Mouse (Mus musculus) lung, embryonic 14.5 days (tissue): ENCODE measurements around the gene Trim5. TPM values are rescaled to one million over a fixed set of nuclear protein-coding genes. Genes with fewer than 3 reads are reported as not detected.
"Not testable (repeated sequence)": the region's sequence is repeated elsewhere in the genome, so short reads cannot be mapped to it uniquely, and the experiment has no call there.

Experiments
- ATAC-seq: fragments of 200-750 bp; cut with Nextera tagmentation; 2 replicates; pipeline ENCODE4 v1.8.0; 2017; ENCODE audit warnings: mild to moderate bottlenecking, moderate TSS enrichment, moderate library complexity; ENCODE audit not compliant: insufficient read depth
- DNase-seq: peaks from one replicate; pipeline ENCODE4 v3.0.0-alpha.2; 2015
- H3K27ac ChIP-seq: fragments of 300-500 bp; sonication (generic); 2 replicates; pipeline ENCODE4 v1.5.1; 2014; ENCODE audit warnings: low read depth, mild to moderate bottlenecking, moderate library complexity
- H3K27me3 ChIP-seq: fragments of 300-500 bp; sonication (generic); 2 replicates; pipeline ENCODE4 v1.6.1; 2014; ENCODE audit warnings: low read length, control low read depth; ENCODE audit not compliant: insufficient read depth
- H3K36me3 ChIP-seq: fragments of 300-500 bp; sonication (generic); 2 replicates; pipeline ENCODE4 v1.6.1; 2014; ENCODE audit warnings: control low read depth; ENCODE audit not compliant: insufficient read depth
- H3K4me1 ChIP-seq: fragments of 300-500 bp; sonication (generic); 2 replicates; pipeline ENCODE4 v1.6.1; 2014; ENCODE audit warnings: antibody characterized with exemption, control low read depth; ENCODE audit not compliant: insufficient read depth
- H3K4me2 ChIP-seq: fragments of 300-500 bp; sonication (generic); 2 replicates; pipeline ENCODE4 v1.6.1; 2014; ENCODE audit warnings: mild to moderate bottlenecking
- H3K4me3 ChIP-seq: fragments of 300-500 bp; sonication (generic); 2 replicates; pipeline ENCODE4 v1.5.1; 2014; ENCODE audit warnings: low read depth, low read length
- H3K9ac ChIP-seq: fragments of 300-500 bp; sonication (generic); 2 replicates; pipeline ENCODE4 v1.6.1; 2014
- H3K9me3 ChIP-seq: fragments of 300-500 bp; sonication (generic); 2 replicates; pipeline ENCODE4 v1.6.1; 2016; ENCODE audit warnings: low read depth, low read length, control low read depth
- CTCF ChIP-seq: IDR thresholded peaks from 2 replicates; pipeline ENCODE4 v1.5.1; 2016; ENCODE audit warnings: antibody characterized with exemption, low read depth
- WGBS: fragments of 180-500 bp; shearing (Covaris S2); extraction: QIAGEN DNeasy Blood & Tissue Kit; methylation state at CpG from one replicate; pipeline ENCODE4 v1.1.7; 2014; 5-methylcytosine and 5-hydroxymethylcytosine counted together
- polyA plus RNA-seq: library from polyadenylated mRNA; unstranded; fragments of >200 nt; fragmentation: Nextera tagmentation; extraction: Ambion mirVana; gene quantifications from 2 replicates; pipeline ENCODE4 v1.2.1, GENCODE M21; 2014

The Trim5 gene
- polyA plus RNA-seq, result 0.28 and 0.30 TPM in 2 replicates

DNA sequence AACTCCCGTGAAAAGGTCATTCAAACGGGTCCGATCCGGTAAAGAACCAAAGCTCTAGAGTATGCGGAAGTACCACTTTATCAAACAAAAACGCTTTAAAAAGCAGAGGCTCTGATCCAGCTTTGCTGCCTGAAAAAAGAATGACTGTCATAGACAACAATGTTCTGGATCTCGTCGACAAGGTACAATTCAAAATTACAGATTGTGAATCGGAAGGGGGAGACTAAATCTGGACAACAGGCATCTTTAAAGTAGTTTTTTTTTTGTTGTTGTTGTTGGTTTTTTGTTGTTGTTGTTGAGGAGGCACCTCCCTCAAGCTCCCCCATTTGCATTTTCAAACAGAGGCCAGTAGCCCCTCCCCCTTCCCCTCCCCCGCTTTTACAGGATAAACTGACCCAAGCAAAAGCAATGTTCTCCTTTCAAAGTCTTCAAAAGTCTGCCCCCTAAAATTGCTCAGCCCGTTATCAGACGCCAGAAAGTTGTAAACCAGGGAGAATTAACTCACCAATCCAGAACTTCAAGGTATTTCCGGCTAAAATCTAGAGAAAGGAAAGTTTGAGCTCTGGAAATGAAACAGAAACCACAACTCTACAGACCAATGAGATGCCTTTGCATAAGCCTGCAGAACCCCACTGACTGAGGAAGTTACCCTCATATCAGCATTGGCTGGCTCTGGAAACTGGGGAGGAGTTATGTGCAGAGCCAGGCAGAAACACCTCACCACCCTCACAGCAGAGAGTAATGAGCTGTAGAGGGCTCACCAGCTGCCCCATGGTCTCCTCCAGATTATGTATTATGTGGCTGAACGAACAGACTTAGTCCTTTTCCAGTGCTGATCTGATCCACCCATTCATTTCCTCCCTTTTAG, at the start of gene Trim5:
Gene Trim5, minus strand, starts transcription at position 519 of the 868 bp plus-strand sequence.
- peak; percentile 96 for ATAC-seq
- DNase-seq, H3K9me3 ChIP-seq, H3K27me3 ChIP-seq, H3K36me3 ChIP-seq, H3K4me1 ChIP-seq, H3K9ac ChIP-seq, H3K27ac ChIP-seq: not testable (repeated sequence)
- Histone ChIP-seq H3K4me2 (peak within 1 kb of the TSS; percentile 26), H3K4me3 (0 out of 2 replicates have a peak within 1 kb of the TSS, but pooled peaks have one; percentile 1)
- WGBS, result 35% methylated on average over 14 of the region's 14 CpGs

DNA sequence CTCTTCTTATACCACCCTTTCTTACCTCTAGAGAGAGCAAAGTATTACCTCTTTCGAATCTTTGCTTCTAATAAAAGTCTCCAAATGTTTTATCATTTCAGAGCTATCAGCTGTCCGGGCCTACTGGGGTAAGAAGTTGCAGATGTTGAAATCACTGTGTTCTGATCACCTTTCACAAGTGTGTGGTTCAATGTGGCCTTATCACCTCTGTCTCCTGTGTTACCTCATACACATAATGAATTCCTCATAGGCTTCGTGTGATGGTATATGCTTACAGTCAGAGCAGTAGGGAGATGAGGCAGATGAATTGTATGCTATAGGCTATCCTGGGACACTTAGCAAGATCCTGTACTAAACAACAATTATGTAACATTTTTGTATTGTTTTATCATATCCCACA, 47.7 kb upstream of the Trim5 start:
- ATAC-seq, H3K27me3 ChIP-seq, H3K4me1 ChIP-seq, H3K4me3 ChIP-seq, H3K4me2 ChIP-seq, H3K9me3 ChIP-seq, H3K9ac ChIP-seq, DNase-seq, H3K36me3 ChIP-seq, H3K27ac ChIP-seq: not testable (repeated sequence)
- WGBS, result 61% methylated on average over 3 of the region's 3 CpGs

DNA sequence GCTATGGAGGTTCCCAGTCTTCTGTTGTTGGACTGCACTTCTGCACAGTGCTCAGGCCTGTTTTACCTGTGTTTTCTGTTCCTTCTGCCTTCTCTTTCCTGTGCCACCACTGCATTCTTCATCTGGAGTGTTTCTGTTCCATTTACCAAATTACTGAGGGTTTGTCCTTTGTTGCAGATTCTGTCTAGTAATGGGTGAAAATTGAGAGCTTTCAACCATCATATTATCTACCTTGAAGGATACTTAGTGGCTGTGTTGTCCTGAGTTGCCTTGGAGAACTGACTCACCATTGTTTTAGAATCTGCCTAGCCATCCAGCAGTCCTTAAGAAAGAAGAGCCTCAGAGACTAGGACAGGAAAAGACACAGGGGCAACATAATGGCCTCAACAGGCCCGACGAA, 41.3 kb upstream of the Trim5 start, which contains the start of gene Trim34b:
Gene Trim34b, plus strand, starts transcription at position 301 of the 400 bp plus-strand sequence.
- H3K4me1 ChIP-seq, H3K4me2 ChIP-seq, H3K4me3 ChIP-seq, H3K27me3 ChIP-seq, DNase-seq, H3K9me3 ChIP-seq, H3K36me3 ChIP-seq, H3K9ac ChIP-seq, ATAC-seq, H3K27ac ChIP-seq: not testable (repeated sequence)
- WGBS, result 92% methylated on average over 2 of the region's 2 CpGs

DNA sequence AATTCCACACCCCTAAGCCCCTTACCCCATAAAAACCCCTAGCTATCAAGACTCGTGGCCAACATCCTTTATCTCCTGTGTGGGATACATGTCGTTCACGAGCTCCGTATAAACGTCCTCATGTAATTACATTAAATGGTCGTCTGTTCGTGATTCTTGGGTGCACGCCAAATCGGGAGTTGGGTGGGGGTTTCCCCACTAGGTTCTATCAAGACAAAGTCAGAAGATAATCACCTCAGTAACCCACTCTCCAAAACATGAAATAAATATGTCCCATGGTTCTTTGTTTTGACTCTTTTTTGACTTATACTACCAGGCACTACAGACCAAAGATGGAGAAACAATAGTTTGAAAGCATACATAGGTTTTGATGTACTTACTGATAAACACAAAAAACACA, 34.1 kb upstream of the Trim5 start:
- no peaks in the 10 kb centered on the region for H3K9me3 ChIP-seq
- 48% methylated on average over 9 of the region's 9 CpGs for WGBS
- H3K4me2 ChIP-seq, result no peak overlapping the region
- H3K9ac ChIP-seq, result no peak overlapping the region
- H3K4me1 ChIP-seq, result no peaks in the 10 kb centered on the region
- no peak overlapping the region for H3K4me3 ChIP-seq
- no peak for TF ChIP-seq CTCF
- no peak overlapping the region for H3K27ac ChIP-seq
- no peaks in the 10 kb centered on the region for H3K27me3 ChIP-seq
- H3K36me3 ChIP-seq, result no peaks in the 10 kb centered on the region
- DNase-seq, result no peak
- ATAC-seq, result no peak

DNA sequence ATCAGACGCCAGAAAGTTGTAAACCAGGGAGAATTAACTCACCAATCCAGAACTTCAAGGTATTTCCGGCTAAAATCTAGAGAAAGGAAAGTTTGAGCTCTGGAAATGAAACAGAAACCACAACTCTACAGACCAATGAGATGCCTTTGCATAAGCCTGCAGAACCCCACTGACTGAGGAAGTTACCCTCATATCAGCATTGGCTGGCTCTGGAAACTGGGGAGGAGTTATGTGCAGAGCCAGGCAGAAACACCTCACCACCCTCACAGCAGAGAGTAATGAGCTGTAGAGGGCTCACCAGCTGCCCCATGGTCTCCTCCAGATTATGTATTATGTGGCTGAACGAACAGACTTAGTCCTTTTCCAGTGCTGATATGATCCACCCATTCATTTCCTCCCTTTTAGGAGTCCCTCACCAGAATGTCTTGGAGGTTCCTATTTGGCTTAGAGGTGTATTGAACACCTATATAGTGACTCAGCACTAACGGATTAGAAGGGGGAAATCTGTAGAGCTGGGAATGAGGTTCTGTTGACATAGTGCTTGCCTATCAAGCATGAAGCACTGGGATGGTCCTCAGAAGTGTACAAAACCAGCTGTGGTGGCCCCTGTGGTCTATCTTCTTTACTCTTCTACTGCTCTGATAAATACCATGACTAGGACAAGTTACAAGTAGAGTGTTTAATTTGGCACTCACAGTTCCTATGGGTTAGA, 27.6 kb upstream of the Trim5 start, which contains the start of gene Trim12a:
Gene Trim12a, minus strand, starts transcription at position 98 of the 712 bp plus-strand sequence.
- H3K4me1 ChIP-seq, H3K27me3 ChIP-seq, H3K27ac ChIP-seq, H3K9me3 ChIP-seq, DNase-seq, H3K36me3 ChIP-seq: not testable (repeated sequence)
- Histone ChIP-seq H3K4me3 (peak within 1 kb of the TSS; percentile 39), H3K4me2 (peak within 1 kb of the TSS; percentile 58), H3K9ac (peak within 1 kb of the TSS; percentile 41)
- ATAC-seq, result peak; percentile 92
- WGBS, result 20% methylated on average over 4 of the region's 4 CpGs

DNA sequence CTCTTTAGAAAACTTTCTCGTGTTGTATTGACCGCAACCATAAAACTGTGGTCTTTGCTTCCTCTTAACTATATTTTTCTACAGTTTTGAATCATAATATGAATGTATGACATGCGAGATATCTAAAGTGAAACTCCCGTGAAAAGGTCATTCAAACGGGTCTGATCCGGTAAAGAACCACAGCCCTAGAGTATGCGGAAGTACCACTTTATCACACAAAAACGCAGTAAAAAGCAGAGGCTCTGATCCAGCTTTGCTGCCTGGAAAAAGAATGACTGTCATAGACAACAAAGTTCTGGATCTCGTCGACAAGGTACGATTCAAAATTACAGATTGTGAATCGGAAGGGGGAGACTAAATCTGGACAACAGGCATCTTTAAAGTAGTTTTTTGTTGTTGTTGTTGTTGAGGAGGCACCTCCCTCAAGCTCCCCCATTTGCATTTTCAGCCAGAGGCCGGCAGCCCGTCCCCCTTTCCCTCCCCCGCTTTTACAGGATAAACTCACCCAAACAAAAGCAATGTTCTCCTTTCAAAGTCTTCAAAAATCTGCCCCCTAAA, 27.0 kb upstream of the Trim5 start:
- H3K4me1 ChIP-seq, result no peaks in the 10 kb centered on the region
- DNase-seq, result peak; percentile 44
- H3K4me3 ChIP-seq, result peak overlapping the region; percentile 39
- 8% methylated on average over 15 of the region's 15 CpGs for WGBS
- no peaks in the 10 kb centered on the region for H3K27me3 ChIP-seq
- peak; percentile 64 for ATAC-seq
- H3K9me3 ChIP-seq, result no peaks in the 10 kb centered on the region
- TF ChIP-seq CTCF, result no peak
- H3K9ac ChIP-seq, result peak overlapping the region; percentile 41
- peak overlapping the region; percentile 58 for H3K4me2 ChIP-seq
- no peak overlapping the region for H3K27ac ChIP-seq
- H3K36me3 ChIP-seq, result no peaks in the 10 kb centered on the region
